ENCODE assay signal across 9 mouse cellular contexts in the genomic region with DNA sequence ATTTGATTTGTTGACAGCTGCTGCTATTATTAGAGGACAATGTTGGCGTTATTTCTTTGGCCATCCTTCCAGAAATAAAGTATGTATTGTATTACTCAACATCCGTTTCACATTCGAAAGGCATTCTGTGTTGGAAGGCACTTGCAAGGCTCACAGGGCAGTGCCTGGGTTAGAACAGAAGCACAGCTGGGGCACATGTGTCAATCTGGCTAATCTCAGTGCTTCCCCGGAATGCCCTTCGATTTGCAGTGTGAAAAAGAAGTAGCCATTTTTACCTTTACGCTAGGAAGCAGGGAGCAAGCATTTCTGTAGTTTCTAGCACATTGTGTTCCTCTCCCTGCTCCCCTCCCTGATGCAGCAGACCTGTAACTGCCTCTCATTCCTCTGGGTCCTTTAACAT. TPM values are rescaled to one million over a fixed set of nuclear protein-coding genes. Genes with fewer than 3 reads are reported as not detected.
A peak's percentile ranks its signal among the peaks of the same experiment; 100 is the strongest.
DNase-seq lines count a peak whose midpoint lies in the region; ATAC-seq and TF ChIP-seq lines count a peak whose summit lies in the region.
"Had no signal": no experiment of that assay in that cellular context is flagged by ENCODE, and none has a peak within 500 bp of the region (broad histone marks: within the 10 kb centered on the region; RNA-seq: fewer than 3 reads in every experiment).

No protein-coding gene starts in this region.

- H3K27ac ChIP-seq in embryonic facial prominence, embryonic 13.5 days, result peak overlapping the region; percentile 3; the same call in 1 of the 2 replicates
- peak overlapping the region; percentile 47; the same call in 1 of the 2 replicates for H3K27ac ChIP-seq in intestine, embryonic 14.5 days (ENCODE audit: low read depth)

- intact Hi-C loops in left cerebral cortex, postnatal 10 days (cut with DNase I), result no loop called here

- H3ac ChIP-seq in myocyte (ENCODE audit: control insufficient read depth, insufficient read length), result no peak overlapping the region

- H3K9ac ChIP-seq in embryonic facial prominence, embryonic 13.5 days, result no peak overlapping the region
- no peak overlapping the region for H3K9ac ChIP-seq in intestine, embryonic 14.5 days (ENCODE audit: low read length)

- no peak for DNase-seq in intestine, embryonic 14.5 days (ENCODE audit: low spot score)
- DNase-seq in left cerebral cortex, postnatal 10 days (ENCODE audit: extremely low spot score in 1 of 2, low spot score in 2 of 2), result no peak
- DNase-seq in ovary, postnatal 14 days (ENCODE audit: low spot score), result no peak
- DNase-seq: cerebellum, adult 8-10 months had no signal

- peak overlapping the region; percentile 78 for H3K4me3 ChIP-seq in megakaryocyte, embryonic 14.5 days (replicated peaks)
- no peak overlapping the region for H3K4me3 ChIP-seq in embryonic facial prominence, embryonic 13.5 days
- H3K4me3 ChIP-seq in intestine, embryonic 14.5 days (ENCODE audit: low read depth, low read length), result no peak overlapping the region
- H3K4me3 ChIP-seq in myocyte, result no peak overlapping the region

- H3K36me3 ChIP-seq in megakaryocyte, embryonic 14.5 days (replicated peaks; ENCODE audit: low read length), result peaks cover 20% of the 10 kb centered on the region
- no peaks in the 10 kb centered on the region for H3K36me3 ChIP-seq in embryonic facial prominence, embryonic 13.5 days
- H3K36me3 ChIP-seq in intestine, embryonic 14.5 days (ENCODE audit: control insufficient read depth, insufficient read depth, low read length), result no peaks in the 10 kb centered on the region
- H3K36me3 ChIP-seq in myocyte (ENCODE audit: control insufficient read depth, insufficient read depth), result peaks cover 3% of the 10 kb centered on the region

- peaks cover 51% of the 10 kb centered on the region for H3K4me1 ChIP-seq in megakaryocyte, embryonic 14.5 days
- H3K4me1 ChIP-seq in embryonic facial prominence, embryonic 13.5 days, result peaks cover 21% of the 10 kb centered on the region
- H3K4me1 ChIP-seq in intestine, embryonic 14.5 days (replicated peaks; ENCODE audit: control insufficient read depth, insufficient read depth, low read length), result peaks cover 17% of the 10 kb centered on the region

- no peaks in the 10 kb centered on the region for H3K27me3 ChIP-seq in megakaryocyte, embryonic 14.5 days (replicated peaks)
- no peaks in the 10 kb centered on the region for H3K27me3 ChIP-seq in embryonic facial prominence, embryonic 13.5 days
- no peaks in the 10 kb centered on the region for H3K27me3 ChIP-seq in intestine, embryonic 14.5 days (replicated peaks; ENCODE audit: control insufficient read depth, insufficient read depth, low read length)
- H3K27me3 ChIP-seq in myocyte (ENCODE audit: control insufficient read depth, insufficient read depth, insufficient read length), result no peaks in the 10 kb centered on the region

- peaks cover 8% of the 10 kb centered on the region; the same call in 1 of the 2 replicates for H3K9me3 ChIP-seq in megakaryocyte, embryonic 14.5 days
- H3K9me3 ChIP-seq in embryonic facial prominence, embryonic 13.5 days, result no peaks in the 10 kb centered on the region
- no peaks in the 10 kb centered on the region; the same call in 1 of the 2 replicates for H3K9me3 ChIP-seq in intestine, embryonic 14.5 days (ENCODE audit: control insufficient read depth, low read length)

- H3K79me2 ChIP-seq in myocyte (ENCODE audit: control insufficient read depth, insufficient read depth), result no peaks in the 10 kb centered on the region

- ATAC-seq in megakaryocyte, adult 5-6 weeks (ENCODE audit: poor library complexity, severe bottlenecking), result no peak
- ATAC-seq in embryonic facial prominence, embryonic 13.5 days (ENCODE audit: insufficient number of reproducible peaks, insufficient read depth, low FRiP score, low TSS enrichment, low read depth), result no peak
- no peak for ATAC-seq in intestine, embryonic 14.5 days (replicated peaks; ENCODE audit: low FRiP score, low TSS enrichment, low read depth)

- WGBS in embryonic facial prominence, embryonic 13.5 days, result 26% methylated on average over 6 of the region's 6 CpGs
- WGBS in intestine, embryonic 14.5 days, result 50% methylated on average over 6 of the region's 6 CpGs

- TF ChIP-seq POLR2A in myocyte (IDR thresholded peaks at IDR 0.05; ENCODE audit: insufficient read length, low read depth), result no peak

- H3K4me2 ChIP-seq in embryonic facial prominence, embryonic 13.5 days, result peak overlapping the region; percentile 47
- H3K4me2 ChIP-seq in intestine, embryonic 14.5 days (ENCODE audit: low read length), result peak overlapping the region; percentile 34
- peak overlapping the region; percentile 69 for H3K4me2 ChIP-seq in myocyte (ENCODE audit: low read depth)

TF ChIP-seq in myocyte, 11 proteins besides CTCF, POLR2A, EP300 and RAD21:
- no peak for TF ChIP-seq POLR2AphosphoS2 (IDR thresholded peaks at IDR 0.05; ENCODE audit: insufficient read length, low read depth)
- TF ChIP-seq MYOD1 (IDR thresholded peaks at IDR 0.05; ENCODE audit: control insufficient read depth in 1 of 3, insufficient read length in 2 of 3, low read depth in 2 of 3), result peak in 2 of 3 experiments; percentile 66 to 78
- TF ChIP-seq REST (IDR thresholded peaks at IDR 0.05; ENCODE audit: insufficient read depth, insufficient read length), result no peak
- peak in 1 of 3 experiments; percentile 66 for TF ChIP-seq MYOG (IDR thresholded peaks at IDR 0.05; ENCODE audit: control insufficient read depth in 1 of 3, insufficient read depth in 1 of 3, insufficient read length in 2 of 3, low read depth in 2 of 3)
- no peak for TF ChIP-seq MAX (IDR thresholded peaks at IDR 0.05; ENCODE audit: low read depth)
- TF ChIP-seq CEBPB (IDR thresholded peaks at IDR 0.05; ENCODE audit: insufficient read depth, poor library complexity, severe bottlenecking), result peak; percentile 77; the same call in 1 of the 2 replicates

RNA-seq across cellular contexts. Expression of a gene that starts 2.5 kb away (rescaled TPM):
- 0.25 TPM in 1 of 2 replicates, not detected in the other for polyA plus RNA-seq in megakaryocyte, embryonic 14.5 days (2012; ENCODE audit: insufficient read depth, low replicate concordance)
- total RNA-seq in megakaryocyte, adult 5-6 weeks (2015), result 10.1 and 10.2 TPM in 2 replicates
- 20.2 and 21.2 TPM in 2 replicates for total RNA-seq in megakaryocyte, adult 5-6 weeks (2017)
- 9.9 and 10.7 TPM in 2 replicates for polyA plus RNA-seq in embryonic facial prominence, embryonic 13.5 days (2015; fragmentation: Nextera tagmentation; extraction: Ambion mirVana)
- 8.9 and 10.3 TPM in 2 replicates for polyA plus RNA-seq in intestine, embryonic 14.5 days (2014; fragmentation: Nextera tagmentation; extraction: Ambion mirVana)
- polyA plus RNA-seq in myocyte (2012; fragmentation: generic; extraction: Trizol), result 1.8 TPM
- total RNA-seq in left cerebral cortex, postnatal 10 days (2021), result 1 to 10 TPM; 6.9 to 7.1 TPM

RNA-seq across cellular contexts. Expression of a gene that starts 25.7 kb away (rescaled TPM):
- polyA plus RNA-seq in megakaryocyte, embryonic 14.5 days (2012; ENCODE audit: insufficient read depth, low replicate concordance), result 1.4 TPM in 1 of 2 replicates, not detected in the other
- total RNA-seq in megakaryocyte, adult 5-6 weeks (2015), result 119 and 136 TPM in 2 replicates
- 69.1 and 73.0 TPM in 2 replicates for total RNA-seq in megakaryocyte, adult 5-6 weeks (2017)
- polyA plus RNA-seq in embryonic facial prominence, embryonic 13.5 days (2015; fragmentation: Nextera tagmentation; extraction: Ambion mirVana), result 34.1 and 40.5 TPM in 2 replicates
- 28.2 and 31.3 TPM in 2 replicates for polyA plus RNA-seq in intestine, embryonic 14.5 days (2014; fragmentation: Nextera tagmentation; extraction: Ambion mirVana)
- 21.4 TPM for polyA plus RNA-seq in myocyte (2012; fragmentation: generic; extraction: Trizol)
- 10 to 100 TPM; 13.5 to 13.9 TPM for total RNA-seq in left cerebral cortex, postnatal 10 days (2021)

RNA-seq across cellular contexts. Expression of a gene that starts 30.3 kb away (rescaled TPM):
- 1.9 TPM in 1 of 2 replicates, not detected in the other for polyA plus RNA-seq in megakaryocyte, embryonic 14.5 days (2012; ENCODE audit: insufficient read depth, low replicate concordance)
- total RNA-seq in megakaryocyte, adult 5-6 weeks (2015), result 22.6 and 25.4 TPM in 2 replicates
- 33.0 and 34.0 TPM in 2 replicates for total RNA-seq in megakaryocyte, adult 5-6 weeks (2017)
- polyA plus RNA-seq in embryonic facial prominence, embryonic 13.5 days (2015; fragmentation: Nextera tagmentation; extraction: Ambion mirVana), result 0.65 and 1.1 TPM in 2 replicates
- 0.60 and 0.90 TPM in 2 replicates for polyA plus RNA-seq in intestine, embryonic 14.5 days (2014; fragmentation: Nextera tagmentation; extraction: Ambion mirVana)
- 0.23 TPM for polyA plus RNA-seq in myocyte (2012; fragmentation: generic; extraction: Trizol)
- under 1 TPM; 0.41 to 0.71 TPM for total RNA-seq in left cerebral cortex, postnatal 10 days (2021)

RNA-seq across cellular contexts. Expression of a gene that starts 48.7 kb away (rescaled TPM):
- 0.06 TPM in 1 of 2 replicates, not detected in the other for polyA plus RNA-seq in megakaryocyte, embryonic 14.5 days (2012; ENCODE audit: insufficient read depth, low replicate concordance)
- 4.7 and 5.2 TPM in 2 replicates for total RNA-seq in megakaryocyte, adult 5-6 weeks (2015)
- total RNA-seq in megakaryocyte, adult 5-6 weeks (2017), result 5.7 and 6.4 TPM in 2 replicates
- 0.13 and 0.58 TPM in 2 replicates for polyA plus RNA-seq in embryonic facial prominence, embryonic 13.5 days (2015; fragmentation: Nextera tagmentation; extraction: Ambion mirVana)
- 0.18 TPM in 1 of 2 replicates, not detected in the other for polyA plus RNA-seq in intestine, embryonic 14.5 days (2014; fragmentation: Nextera tagmentation; extraction: Ambion mirVana)
- 0.05 TPM for polyA plus RNA-seq in myocyte (2012; fragmentation: generic; extraction: Trizol)
- total RNA-seq in left cerebral cortex, postnatal 10 days (2021), result 1 to 10 TPM; 2.1 to 2.3 TPM

RNA-seq across cellular contexts. Expression of a gene that starts 54.7 kb away (rescaled TPM):
- 1.2 TPM in 1 of 2 replicates, not detected in the other for polyA plus RNA-seq in megakaryocyte, embryonic 14.5 days (2012; ENCODE audit: insufficient read depth, low replicate concordance)
- 4.7 and 5.1 TPM in 2 replicates for total RNA-seq in megakaryocyte, adult 5-6 weeks (2015)
- 4.2 and 5.1 TPM in 2 replicates for total RNA-seq in megakaryocyte, adult 5-6 weeks (2017)
- polyA plus RNA-seq in embryonic facial prominence, embryonic 13.5 days (2015; fragmentation: Nextera tagmentation; extraction: Ambion mirVana), result not detected in 2 replicates
- polyA plus RNA-seq in intestine, embryonic 14.5 days (2014; fragmentation: Nextera tagmentation; extraction: Ambion mirVana), result 0.11 and 0.15 TPM in 2 replicates
- polyA plus RNA-seq in myocyte (2012; fragmentation: generic; extraction: Trizol), result 0.02 TPM
- under 1 TPM; 0.21 to 0.51 TPM for total RNA-seq in left cerebral cortex, postnatal 10 days (2021)
- polyA plus RNA-seq: neural tube, embryonic 11.5 days had no signal
